Mouse (Mus musculus) cerebellum, adult 9-11 months (tissue): ENCODE measurements around the gene Ssbp4.
"Not testable (repeated sequence)": the region's sequence is repeated elsewhere in the genome, so short reads cannot be mapped to it uniquely, and the experiment has no call there.

ENCODE experiments used
- DNase-seq: peaks from one replicate; pipeline ENCODE4 v3.0.0; 2022

Ssbp4 gene

DNA sequence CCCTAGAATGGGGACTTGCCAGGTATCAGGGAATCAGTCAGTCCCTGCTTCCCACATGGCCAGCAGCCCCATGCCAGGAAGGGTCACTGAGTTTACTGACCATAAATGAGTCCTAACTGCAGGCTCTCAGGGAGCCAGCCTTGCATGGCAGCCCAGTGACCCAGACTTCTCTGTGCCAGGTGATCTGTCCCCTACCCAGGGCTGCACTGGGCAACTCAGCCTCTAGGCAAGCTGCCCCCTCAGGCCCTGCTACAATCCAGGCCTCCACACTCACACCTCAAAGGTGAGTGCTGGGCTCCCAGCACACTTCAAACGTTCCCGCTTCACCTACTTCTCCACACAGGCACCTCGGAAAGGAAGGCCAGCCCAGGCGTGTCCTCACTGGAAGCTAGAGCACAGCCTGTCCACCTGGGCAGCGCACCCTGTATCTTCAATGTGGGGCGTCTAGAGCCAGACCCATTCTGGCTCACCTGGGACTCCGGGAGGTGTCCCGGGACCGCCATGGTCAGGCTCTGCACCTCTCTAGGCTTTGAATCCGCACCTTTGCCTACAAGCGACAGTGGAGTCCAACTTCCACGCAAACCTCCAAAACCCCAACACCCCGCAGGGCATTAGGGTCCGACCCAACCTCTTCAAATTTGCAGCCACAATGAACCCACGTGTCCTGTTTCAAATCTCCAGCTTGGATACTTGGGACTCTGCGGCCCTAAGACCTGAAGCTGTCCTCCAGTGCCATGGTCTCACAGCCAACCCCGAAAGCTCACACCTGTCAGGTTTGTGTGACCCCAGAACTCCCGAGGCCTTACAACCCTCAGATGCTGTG is 1.7 kb downstream of the Ssbp4 start:
- DNase-seq: peak; percentile 44

DNA sequence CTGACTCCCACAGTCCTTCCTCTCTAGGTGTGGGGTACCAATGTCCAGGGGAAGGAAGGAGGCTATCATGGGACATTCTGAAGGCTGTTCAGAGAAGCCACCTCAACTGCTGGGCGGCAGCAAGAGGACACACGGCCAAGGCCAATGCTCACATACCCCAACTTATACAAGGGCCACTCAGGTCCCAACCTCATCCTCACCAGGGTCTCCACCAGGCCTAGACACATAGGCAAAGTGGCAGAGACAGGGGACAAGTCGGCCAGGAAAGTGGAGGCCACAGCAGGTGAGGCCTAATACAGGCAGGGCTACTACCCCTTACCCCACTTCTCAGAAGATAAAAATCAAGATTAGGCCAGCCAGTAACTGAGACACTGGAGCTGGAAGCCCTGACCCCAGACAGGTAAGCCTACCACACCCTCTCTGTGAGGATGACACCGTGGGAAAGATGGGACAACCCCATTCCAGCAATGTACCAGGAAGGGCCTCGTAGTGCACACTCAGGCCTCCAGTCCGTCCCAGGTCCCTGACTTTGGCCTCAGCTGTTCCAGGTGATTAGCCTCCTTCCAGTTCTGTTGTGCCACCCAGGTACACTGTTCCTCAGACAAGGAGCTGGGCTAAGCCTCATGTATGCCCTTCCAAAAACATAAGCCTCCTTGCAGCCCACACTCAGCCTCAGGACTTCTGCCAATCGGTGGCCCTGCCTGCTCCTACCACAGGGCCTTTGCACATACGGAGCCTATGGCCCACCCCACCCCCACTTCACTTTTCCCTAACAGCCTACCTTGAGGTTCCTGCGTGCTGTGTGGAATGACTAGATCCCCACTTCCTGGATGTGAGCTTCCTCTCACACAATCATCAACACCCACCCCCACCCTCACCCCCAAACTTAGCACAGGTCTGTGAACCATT is 2.5 kb downstream of the Ssbp4 start:
- DNase-seq: peak; percentile 40

- peak; percentile 24 for DNase-seq
Measured at GRCm38 (mm10) chr8:70604558-70604957, 4.1 kb downstream of the Ssbp4 start.

- peak; percentile 36 for DNase-seq
Measured at GRCm38 (mm10) chr8:70602139-70602811, 6.4 kb downstream of the Ssbp4 start.

DNA sequence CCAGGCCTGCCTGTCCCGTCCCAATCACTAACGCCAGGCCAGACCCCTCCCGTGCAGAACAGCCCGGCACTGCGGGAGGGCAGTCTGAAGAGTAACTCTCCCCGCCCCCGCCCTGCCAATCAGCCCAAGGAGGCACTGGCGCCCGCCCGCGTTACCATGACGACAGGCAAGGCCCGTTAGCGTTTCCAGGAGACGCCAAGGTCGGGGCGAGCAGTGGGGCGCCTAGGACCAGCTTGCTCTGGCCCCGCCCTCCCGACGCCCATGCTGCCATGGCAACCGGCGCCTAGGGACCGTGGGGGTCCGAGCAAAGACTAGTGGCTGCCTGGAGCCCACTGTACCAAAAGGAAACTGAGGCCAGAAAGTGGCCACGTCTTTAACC is 7.4 kb downstream of the Ssbp4 start:
- DNase-seq: peak; percentile 85

DNA sequence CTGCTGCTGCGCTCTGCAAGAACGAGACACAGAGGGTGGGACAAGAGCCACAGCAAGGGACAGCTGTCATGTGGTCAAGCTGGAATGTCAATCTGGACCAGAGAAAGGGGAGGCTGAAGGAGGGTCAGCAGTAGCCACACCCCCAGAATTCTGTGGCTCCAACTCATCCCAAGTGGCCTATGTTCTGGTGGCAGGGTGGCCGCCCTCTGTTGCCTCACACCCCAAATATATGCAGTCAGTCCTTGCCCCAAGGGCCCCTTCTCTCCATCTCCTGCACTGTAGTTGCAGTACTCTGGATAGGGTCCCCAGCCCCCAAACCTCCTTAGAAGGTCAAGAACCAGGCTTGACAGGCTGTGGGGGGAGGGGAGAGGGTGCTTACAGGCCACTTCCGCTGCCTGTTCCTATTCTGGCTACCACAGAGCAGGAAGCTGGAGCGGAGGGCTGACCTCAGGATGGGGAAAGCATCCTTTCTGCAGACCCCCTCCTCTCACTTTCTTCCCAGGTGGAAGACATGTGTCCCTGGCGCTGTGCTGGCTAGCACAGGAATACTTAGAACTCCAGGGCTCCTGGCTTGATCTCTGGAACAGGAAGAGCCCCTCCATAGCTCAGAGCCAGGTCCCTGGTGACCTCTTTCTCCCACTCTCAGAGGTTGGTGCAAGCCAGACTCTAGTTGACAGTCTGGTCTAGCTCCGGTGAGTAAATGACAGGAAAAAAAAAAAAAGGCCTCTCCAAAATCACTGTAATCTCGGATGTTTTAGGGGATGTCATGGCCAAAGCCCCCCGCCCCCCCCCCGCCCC is 8.0 kb downstream of the Ssbp4 start:
- peak; percentile 57 for DNase-seq

- peak; percentile 57 for DNase-seq
Measured at GRCm38 (mm10) chr8:70599507-70600290, 9.0 kb downstream of the Ssbp4 start.

GRCm38 (mm10) chr8:70598722-70599121 is 9.9 kb downstream of the Ssbp4 start:
- no peak for DNase-seq

- peak; percentile 92 for DNase-seq
Measured at GRCm38 (mm10) chr8:70598283-70598682, 10.4 kb downstream of the Ssbp4 start.

GRCm38 (mm10) chr8:70597417-70598272 is 11.0 kb downstream of the Ssbp4 start:
- DNase-seq: peak; percentile 62

DNA sequence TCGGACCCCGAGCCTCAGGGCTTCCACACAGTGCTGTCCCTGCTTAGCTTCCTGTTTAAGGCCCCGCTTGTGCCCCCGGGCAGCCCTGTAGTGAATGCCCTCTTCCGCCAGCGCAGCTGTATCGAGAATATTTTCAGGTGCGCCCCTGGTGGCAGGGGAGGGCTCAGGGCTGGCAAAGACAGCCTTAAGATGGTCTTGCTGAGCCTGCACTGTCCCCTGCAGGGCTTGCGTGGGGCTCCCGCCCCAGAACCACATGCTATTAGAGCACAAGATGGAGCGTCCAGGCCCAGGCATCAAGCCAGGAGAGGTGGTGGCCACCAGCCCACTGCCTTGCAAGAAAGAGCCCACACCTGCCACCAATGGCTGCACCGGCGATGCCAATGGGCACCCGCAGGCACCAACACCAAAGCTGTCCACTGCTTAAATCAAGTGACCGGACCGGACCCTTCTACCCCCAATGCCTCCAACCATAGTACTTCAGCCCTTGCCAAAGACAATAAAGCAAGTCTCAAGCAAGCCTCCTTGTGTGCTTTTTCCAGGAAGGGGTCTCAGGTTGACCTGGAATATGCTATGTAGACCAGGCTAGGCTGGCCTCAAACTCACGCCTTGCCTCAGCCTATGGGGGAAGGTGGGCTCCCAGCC is 11.8 kb downstream of the Ssbp4 start:
- peak; percentile 80 for DNase-seq

- DNase-seq: peak; percentile 59
Measured at GRCm38 (mm10) chr8:70596216-70596615, 12.5 kb downstream of the Ssbp4 start.

- DNase-seq: no peak
Measured at GRCm38 (mm10) chr8:70595811-70596210, 12.9 kb downstream of the Ssbp4 start.

- DNase-seq: peak; percentile 73
Measured at GRCm38 (mm10) chr8:70594621-70595564, 13.8 kb downstream of the Ssbp4 start.

DNA sequence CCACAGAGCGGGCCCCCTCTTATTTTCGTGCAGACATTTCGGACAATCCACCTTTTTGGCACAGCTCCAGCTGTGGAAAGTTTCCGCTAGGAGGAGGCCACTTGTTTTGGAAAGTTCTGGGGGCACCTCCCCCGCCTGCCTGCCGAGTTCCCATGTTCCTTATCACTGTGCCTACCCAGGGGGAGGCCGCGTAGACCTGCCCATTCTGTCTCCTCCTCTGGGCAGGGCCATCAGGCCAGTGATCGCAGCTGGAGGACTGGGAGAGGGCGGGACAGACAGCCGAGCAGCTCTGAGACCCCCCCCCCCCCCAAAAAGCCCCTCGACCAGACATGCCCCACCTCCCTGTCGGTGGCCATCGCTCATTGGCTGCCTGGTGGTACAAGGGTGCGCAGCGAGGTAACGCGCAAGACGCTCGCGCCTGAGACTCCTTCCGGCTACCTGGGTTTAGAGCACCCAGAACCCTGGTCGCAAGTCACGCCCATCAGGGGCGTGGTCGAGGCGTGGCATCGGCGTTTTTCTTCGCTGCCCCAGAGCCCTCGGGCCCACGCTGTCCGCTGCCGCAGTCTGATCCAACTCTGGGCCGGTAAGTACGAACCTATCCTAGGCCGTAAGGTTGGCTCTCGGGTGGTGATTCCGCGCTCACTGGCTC is 14.6 kb downstream of the Ssbp4 start, which contains the start of gene Isyna1:
Gene Isyna1 (plus strand): TSS at position 413 of the 649 bp plus-strand sequence.
- peak; percentile 80 for DNase-seq

- DNase-seq: peak; percentile 46
Measured at GRCm38 (mm10) chr8:70593173-70593572, 15.5 kb downstream of the Ssbp4 start.

GRCm38 (mm10) chr8:70591569-70591968 is 17.1 kb downstream of the Ssbp4 start:
- no peak for DNase-seq

GRCm38 (mm10) chr8:70587955-70588354 is 20.7 kb downstream of the Ssbp4 start:
- not testable (repeated sequence) for DNase-seq
